Mouse (Mus musculus): ENCODE data around the gene Gpc4. TPM values are rescaled to one million over a fixed set of nuclear protein-coding genes. Genes with fewer than 3 reads are reported as not detected.

Gene Gpc4
- polyA plus RNA-seq (2014; fragmentation: Illumina TruSeq; extraction: RNeasy Lipid Tissue Mini Kit (QIAGEN cat#74804); ENCODE audit: low read depth, low replicate concordance): 27.3 TPM

DNA sequence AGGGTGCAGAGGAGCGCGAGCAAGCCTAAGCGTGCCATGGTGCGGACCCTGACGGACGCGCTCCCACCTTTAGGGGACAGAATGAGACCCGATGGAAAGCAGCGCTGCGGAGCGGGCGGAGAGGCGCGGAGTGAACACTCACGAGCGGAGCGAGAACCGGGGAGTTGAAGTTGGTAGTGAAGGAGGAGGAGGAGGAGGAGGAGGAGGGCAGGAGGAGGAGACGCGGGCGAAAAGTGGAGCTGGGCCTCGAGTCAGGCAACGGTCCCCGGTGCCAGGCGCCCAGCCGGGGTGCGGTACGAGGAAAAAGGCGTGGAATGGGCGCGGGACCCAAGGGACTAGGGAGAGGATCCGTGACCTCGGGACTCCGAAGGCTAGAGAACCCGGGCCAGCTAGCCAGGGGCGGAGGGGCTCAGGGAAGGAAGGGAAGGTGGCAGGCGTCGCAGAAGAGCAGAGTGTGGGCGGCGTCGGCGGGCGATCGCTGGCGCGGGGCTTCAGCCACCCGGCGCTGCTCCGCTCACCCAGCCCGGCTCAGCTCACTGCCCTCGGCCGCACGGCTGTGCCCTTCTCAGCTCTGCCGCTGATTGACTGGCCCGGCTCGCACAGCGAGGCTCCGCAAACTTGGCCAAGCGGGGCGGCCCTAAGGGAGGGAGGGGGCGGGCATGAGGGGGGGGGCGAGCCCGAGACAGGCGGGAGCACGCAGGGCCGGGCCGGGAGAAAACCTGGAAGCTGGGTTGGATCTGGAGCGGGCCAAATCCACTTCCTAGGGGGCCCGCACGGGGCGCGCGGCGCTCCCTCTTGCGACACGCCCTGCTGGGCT lies at the start of gene Gpc4:
Gene Gpc4, minus strand, starts transcription at position 515 of the 817 bp plus-strand sequence.

Other genes with a start within 250 kb of the Gpc4 start
- gene 1700080O16Rik, start 192.5 kb downstream of the Gpc4 start, polyA plus RNA-seq (2014; fragmentation: Illumina TruSeq; extraction: RNeasy Lipid Tissue Mini Kit (QIAGEN cat#74804); ENCODE audit: low read depth, low replicate concordance): not detected

All from liver, adult 10 weeks (tissue).